Mouse (Mus musculus): ENCODE measurements around the gene As3mt. TPM values are rescaled to one million over a fixed set of nuclear protein-coding genes. Genes with fewer than 3 reads are reported as not detected.

As3mt gene
- 18.2 TPM for polyA plus RNA-seq (2015; fragmentation: Illumina TruSeq; extraction: RNeasy Lipid Tissue Mini Kit (QIAGEN cat#74804); ENCODE audit: low read depth, low replicate concordance)

GRCm38 (mm10) chr19:46707296-46708151 is at the start of gene As3mt:
TSS of gene As3mt (plus strand) at chr19:46707458.

GRCm38 (mm10) chr19:46672766-46673418 is 34.4 kb upstream of the As3mt start, which contains the start of gene Cyp17a1:
TSS of gene Cyp17a1 (minus strand) at chr19:46673172.

GRCm38 (mm10) chr19:46689460-46690372 is 17.5 kb upstream of the As3mt start, which contains the start of gene Borcs7:
TSS of gene Borcs7 (plus strand) at chr19:46689906.

GRCm38 (mm10) chr19:46761247-46761946 is 54.1 kb downstream of the As3mt start, which contains the start of gene Cnnm2:
TSS of gene Cnnm2 (plus strand) at chr19:46761596.

Other genes starting within 250 kb of the As3mt start
- gene Trim8, start 205.8 kb upstream of the As3mt start, polyA plus RNA-seq (2015; fragmentation: Illumina TruSeq; extraction: RNeasy Lipid Tissue Mini Kit (QIAGEN cat#74804); ENCODE audit: low read depth, low replicate concordance), result 36.8 TPM
- gene Arl3, start 134.3 kb upstream of the As3mt start, polyA plus RNA-seq (2015; fragmentation: Illumina TruSeq; extraction: RNeasy Lipid Tissue Mini Kit (QIAGEN cat#74804); ENCODE audit: low read depth, low replicate concordance), result 279 TPM
- 3.7 TPM for gene Sfxn2, start 134.1 kb upstream of the As3mt start, polyA plus RNA-seq (2015; fragmentation: Illumina TruSeq; extraction: RNeasy Lipid Tissue Mini Kit (QIAGEN cat#74804); ENCODE audit: low read depth, low replicate concordance)
- gene Wbp1l, start 108.4 kb upstream of the As3mt start, polyA plus RNA-seq (2015; fragmentation: Illumina TruSeq; extraction: RNeasy Lipid Tissue Mini Kit (QIAGEN cat#74804); ENCODE audit: low read depth, low replicate concordance), result 18.6 TPM
- not detected for gene Cyp17a1, start 34.3 kb upstream of the As3mt start, polyA plus RNA-seq (2015; fragmentation: Illumina TruSeq; extraction: RNeasy Lipid Tissue Mini Kit (QIAGEN cat#74804); ENCODE audit: low read depth, low replicate concordance)
- gene Borcs7, start 17.6 kb upstream of the As3mt start, polyA plus RNA-seq (2015; fragmentation: Illumina TruSeq; extraction: RNeasy Lipid Tissue Mini Kit (QIAGEN cat#74804); ENCODE audit: low read depth, low replicate concordance), result 23.9 TPM
- 20.5 TPM for gene Cnnm2, start 54.1 kb downstream of the As3mt start, polyA plus RNA-seq (2015; fragmentation: Illumina TruSeq; extraction: RNeasy Lipid Tissue Mini Kit (QIAGEN cat#74804); ENCODE audit: low read depth, low replicate concordance)